Mouse (Mus musculus) CH12F3 (cell line): ENCODE results near the gene Clstn2.

Experiments
- in situ Hi-C: fragments of 300-500 bp; cut with MboI; formaldehyde crosslinking; loops from 2 replicates; pipeline ENCODE4 v1.14.3; 2020; ENCODE audit warnings: low sequenced_read_pairs

Clstn2 gene

GRCm38 (mm10) chr9:98032573-98033272 lies at the start of gene Clstn2:
TSS of gene Clstn2 (minus strand) at chr9:98033181.
- in situ Hi-C loops = no loop called here

- in situ Hi-C loops = no loop called here
Observed at GRCm38 (mm10) chr9:98067767-98068166, 34.8 kb upstream of the Clstn2 start.

GRCm38 (mm10) chr9:98061646-98062045 lies 28.7 kb upstream of the Clstn2 start:
- in situ Hi-C loops = no loop called here

DNA sequence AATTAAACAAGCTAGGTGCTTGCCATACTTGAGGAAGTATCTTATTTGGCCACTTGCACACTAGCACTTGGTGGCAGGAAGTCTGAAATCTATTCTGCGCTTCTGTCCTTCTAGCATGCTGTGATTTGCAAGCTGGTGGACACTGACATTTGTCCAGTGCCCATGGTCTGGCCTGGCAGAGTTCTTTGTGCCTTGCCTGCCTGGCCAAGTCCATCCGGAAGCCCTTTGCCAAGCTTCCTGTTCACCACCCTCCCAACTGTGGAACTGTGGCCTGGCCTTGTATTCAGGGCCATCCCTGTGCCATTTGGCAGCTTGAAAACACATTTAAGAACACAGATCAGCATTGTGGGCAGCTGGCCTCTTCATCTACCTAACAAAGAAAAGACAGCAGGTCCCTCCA lies 24.3 kb upstream of the Clstn2 start:
- in situ Hi-C loops = no loop called here

DNA sequence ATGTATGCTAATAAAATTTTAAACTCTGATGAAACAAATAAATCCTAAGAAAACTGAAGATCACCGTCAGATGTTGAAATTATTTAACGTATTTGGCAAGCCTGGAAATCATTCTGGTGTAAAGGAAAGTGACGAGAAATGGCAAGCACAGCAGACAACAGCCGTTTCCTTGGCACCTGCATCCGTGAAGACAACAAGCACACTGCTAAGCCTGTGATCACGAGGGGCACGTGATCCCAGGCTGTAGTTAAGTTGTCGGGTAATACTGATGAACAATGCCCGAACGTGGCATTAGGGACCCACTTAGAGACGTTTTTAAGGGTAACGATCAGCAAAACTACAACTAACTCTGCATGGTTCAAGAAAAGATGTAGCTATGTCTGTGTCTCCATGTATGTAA lies 18.4 kb upstream of the Clstn2 start:
- in situ Hi-C loops = no loop called here

DNA sequence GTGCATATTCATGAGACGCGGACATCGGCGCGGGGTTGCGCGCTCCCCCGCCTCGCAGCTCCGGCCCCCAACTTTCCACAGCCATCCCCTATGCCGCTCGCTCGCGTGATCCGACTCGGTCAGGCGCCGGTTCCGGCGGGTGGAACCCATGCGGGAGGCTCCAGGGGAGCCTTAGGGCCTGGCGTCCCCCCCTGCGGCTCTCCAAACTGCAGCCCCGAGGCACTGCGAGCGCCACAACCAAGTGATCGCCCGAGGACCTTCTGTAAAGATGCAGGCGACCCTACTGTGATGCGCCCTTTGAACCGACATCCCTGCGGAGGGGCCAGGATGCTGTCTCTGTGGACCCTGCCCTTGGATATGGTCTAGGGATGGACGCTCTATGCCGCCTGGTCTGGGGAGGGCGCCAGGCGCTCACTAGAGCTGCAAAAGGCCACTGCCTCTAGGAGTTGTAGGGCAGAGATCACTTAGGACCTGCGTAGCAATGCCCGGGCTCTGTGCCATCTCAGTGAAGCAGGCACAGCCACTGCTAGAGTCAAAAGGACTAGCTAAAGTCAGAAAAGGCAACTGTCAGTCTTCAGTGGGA lies 383 bp upstream of the Clstn2 start:
- in situ Hi-C loops = no loop called here

DNA sequence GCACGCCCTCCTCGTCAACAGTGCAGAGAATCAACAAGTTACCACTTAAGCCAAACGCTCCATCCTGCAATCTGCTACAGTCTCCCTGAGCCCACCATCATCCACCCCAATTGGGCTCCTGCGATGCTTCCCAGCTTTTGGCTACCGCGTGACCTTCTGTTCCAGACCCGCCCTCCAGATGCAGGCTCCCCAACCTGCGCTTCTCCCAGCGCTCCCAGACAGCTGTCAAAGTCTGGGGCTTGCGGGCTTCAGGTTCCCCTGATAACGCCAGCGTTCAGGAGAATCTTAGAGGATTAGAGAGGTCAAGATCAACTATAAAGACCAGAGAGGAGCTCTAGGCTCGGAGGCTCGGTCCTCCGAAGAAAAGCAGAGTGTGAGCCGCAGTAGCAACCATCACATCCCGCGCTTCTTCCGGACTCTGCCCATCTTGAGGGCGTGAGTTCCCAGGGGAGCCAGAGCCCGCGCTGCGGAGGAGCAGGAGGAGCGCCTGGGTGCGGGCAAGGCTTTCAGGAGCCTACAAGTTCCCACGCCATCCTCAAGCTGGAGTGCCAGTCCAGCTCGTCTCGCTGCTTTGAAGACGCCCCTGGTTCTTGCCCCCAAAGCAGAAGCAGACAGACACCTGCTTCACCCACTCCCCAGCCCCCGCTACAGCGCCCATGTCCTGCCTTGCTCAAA lies 946 bp downstream of the Clstn2 start:
- in situ Hi-C loops = no loop called here

DNA sequence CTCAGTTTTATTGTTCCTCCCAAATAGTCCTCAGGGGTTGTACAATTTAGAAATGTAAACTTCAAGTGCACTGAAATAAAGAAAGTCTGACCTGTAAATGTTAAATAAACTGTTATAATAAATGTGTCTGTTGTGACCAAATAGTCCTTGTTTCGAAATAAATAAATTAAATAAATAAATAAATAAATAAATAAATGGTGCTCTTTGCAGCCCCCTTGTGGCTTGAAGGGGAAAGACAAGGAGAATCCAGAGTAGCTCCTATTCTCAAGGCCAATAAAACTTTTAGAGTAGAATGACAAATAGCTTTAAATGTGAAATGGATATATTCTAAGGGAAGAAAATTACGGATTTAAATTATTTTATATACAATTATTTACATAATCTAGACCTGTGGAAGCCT lies 2.3 kb downstream of the Clstn2 start:
- in situ Hi-C loops = no loop called here

DNA sequence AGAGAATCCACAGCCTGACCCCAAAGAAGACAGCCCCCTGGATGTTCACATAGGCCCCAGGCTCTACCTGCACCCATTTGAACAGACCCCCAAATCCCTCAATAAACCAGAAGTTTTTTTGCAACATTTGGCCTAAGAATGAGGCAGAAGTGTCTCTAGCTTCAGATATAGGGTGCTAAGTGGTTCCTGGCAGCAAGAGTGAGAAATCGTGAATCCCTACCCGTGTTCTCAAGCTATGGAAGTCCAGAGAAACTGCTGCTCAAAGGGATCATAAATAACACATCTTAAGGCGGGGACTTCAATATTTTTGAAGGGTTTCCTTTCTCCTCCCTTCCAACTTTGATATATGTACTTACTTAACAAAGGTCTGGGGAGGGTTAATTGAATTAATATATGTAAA lies 7.4 kb downstream of the Clstn2 start:
- in situ Hi-C loops = no loop called here

GRCm38 (mm10) chr9:98023069-98023468 lies 9.9 kb downstream of the Clstn2 start:
- in situ Hi-C loops = no loop called here

DNA sequence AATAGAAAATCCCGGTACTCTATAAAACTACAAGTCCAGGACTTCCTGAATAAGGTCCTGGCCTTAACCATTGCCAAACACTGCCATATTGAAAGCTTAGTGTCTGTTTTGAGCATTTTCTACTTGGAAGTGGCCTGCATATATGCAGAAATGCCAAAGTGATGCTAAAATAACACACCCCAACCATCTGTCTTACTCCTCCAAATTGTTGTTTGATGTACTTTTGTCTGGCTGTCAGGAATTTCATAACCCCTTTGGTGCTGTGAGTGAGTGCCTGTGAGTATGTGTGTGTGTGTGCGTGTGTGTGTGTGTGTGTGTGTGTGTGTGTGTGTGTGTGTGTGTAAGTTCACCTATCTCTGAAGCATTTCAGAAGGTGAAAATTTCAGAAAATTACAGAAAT lies 13.1 kb downstream of the Clstn2 start:
- in situ Hi-C loops = no loop called here

DNA sequence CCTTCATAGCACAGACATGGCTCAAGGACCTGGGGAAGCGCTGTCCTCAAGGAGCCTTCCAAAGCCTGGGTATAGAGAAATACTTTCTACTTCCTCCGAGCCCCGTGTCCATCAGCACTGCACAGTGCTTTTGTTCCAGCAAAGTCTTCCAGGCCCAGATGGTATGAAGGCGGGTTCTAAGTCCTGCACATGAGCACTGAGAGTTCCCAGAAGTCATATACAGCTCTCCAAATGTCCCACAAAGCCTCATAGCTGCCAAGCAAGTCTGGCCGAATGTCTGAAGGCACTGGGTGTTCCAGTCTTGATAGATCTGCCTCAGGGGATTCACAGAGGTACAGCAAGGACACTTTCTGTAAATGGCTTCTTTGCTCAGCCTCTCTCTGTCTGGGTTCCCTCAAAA lies 14.3 kb downstream of the Clstn2 start:
- in situ Hi-C loops = no loop called here

DNA sequence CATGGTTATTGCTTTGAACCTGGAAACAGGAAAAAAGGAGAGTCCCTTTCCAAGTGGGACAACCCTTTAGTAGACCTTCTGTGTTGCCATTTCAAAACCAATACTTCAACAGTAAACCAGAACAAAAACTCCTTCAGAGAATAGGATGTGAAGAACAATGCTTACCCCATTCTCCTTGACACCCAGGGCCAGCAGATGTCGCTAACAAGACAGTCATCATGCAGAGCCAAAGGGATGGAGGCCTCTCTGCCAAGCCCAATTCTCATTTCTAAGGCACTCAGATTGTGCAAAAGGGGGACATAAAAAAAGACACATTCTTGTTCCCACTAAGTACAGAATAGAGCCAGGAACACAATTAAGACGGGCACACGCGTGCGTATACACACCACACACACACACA lies 16.4 kb downstream of the Clstn2 start:
- in situ Hi-C loops = no loop called here

- in situ Hi-C loops = no loop called here
Observed at GRCm38 (mm10) chr9:97996349-97996748, 36.6 kb downstream of the Clstn2 start.

- in situ Hi-C loops = no loop called here
Observed at GRCm38 (mm10) chr9:97995723-97996122, 37.3 kb downstream of the Clstn2 start.

DNA sequence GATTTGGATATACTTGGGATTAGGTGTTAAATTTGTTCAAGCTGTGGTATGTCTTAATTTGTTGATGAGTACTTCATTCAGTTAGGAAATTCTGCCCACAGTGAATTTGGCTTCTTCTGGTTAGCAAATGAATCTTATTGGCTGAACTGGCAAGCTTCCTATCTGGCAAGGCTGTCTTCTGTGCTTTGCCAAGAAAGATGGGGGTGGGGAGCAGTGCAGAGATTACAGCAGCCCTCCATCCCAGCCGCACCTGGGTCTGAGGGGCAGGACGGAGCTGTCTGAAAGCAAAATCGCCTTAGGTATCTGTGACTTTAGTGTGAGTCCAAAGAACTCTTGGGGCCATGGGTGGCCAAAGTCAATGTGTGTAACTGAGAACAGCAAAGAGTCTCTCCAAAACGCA lies 40.9 kb downstream of the Clstn2 start:
- in situ Hi-C loops = no loop called here

DNA sequence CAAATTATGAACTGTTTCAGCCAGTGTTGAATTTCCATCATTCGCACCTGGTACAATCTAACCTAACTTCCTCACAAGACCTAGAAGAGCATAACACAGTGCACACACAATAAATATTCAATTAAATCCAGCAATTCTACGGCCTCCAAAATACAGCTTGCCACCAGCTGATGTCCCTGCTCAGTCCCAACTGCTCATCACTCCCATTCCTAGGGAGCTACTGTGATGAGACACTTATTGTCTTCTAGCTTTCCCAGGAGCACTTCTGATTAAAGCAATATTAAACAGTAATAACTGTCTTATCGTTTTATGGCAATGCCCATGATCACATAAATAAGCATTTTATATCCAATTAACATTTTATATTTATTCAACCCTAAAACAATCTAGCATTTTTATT lies 55.6 kb downstream of the Clstn2 start:
- in situ Hi-C loops = no loop called here

GRCm38 (mm10) chr9:97974801-97975347 lies 58.1 kb downstream of the Clstn2 start:
- in situ Hi-C loops = no loop called here

DNA sequence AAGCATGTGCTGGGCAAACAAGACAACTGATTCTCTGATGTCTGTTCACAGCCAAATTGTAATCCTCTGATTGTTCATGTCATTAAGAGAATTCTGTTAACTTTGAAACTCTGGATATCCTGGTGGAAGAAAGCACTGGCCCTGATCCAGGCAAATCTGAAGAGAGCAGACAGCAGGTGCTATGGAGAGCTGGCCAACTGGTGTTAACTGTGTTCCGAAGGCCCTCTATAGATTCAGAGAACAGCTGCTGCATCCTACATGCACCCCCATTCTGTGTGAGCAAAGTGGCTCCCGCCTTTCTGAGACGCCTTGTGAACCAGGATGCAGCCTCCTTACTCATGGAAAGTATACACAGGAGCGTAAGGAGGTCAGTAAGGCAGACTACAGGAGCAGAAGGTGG lies 66.3 kb downstream of the Clstn2 start:
- in situ Hi-C loops = no loop called here

DNA sequence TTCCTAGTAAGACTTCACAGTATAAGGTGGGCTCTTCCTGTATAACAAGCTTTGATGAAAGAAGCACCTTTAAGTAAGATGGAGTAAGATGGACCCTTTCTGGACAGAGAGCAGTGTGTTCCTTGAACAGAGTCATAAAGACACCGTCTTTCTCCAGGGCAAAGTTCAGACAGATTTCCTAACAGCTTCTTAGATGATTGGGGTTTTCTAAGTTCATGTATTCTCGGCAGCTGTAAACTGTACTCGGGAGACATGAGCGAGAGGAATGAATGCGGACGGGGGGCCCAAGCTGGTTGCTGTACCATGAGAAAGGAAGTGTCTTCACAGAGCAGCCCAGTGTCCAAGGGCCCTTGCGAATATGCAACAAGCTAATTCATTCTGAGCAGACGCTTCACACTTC lies 75.5 kb downstream of the Clstn2 start:
- in situ Hi-C loops = no loop called here

- in situ Hi-C loops = no loop called here
Observed at GRCm38 (mm10) chr9:97956407-97957106, 76.4 kb downstream of the Clstn2 start.
